Mouse (Mus musculus) T-helper 2 cell (primary cell): ENCODE data around the gene 4933427I04Rik.

ENCODE experiments used
- in situ Hi-C: fragments of 300-600 bp; cut with MboI, MseI; formaldehyde crosslinking; loops from one replicate; pipeline ENCODE4 v1.15.1; 2025; ENCODE audit warnings: high pct_unique_total_duplicates

Gene 4933427I04Rik

GRCm38 (mm10) chr4:123859379-123859778 lies at the start of gene 4933427I04Rik:
Gene 4933427I04Rik (plus strand): TSS chr4:123859679.
- in situ Hi-C loops: no loop called here

GRCm38 (mm10) chr4:123810475-123811295 lies 48.8 kb upstream of the 4933427I04Rik start:
- in situ Hi-C loops: no loop called here

- in situ Hi-C loops: no loop called here
Observed at GRCm38 (mm10) chr4:123812525-123812924, 47.0 kb upstream of the 4933427I04Rik start.

- in situ Hi-C loops: no loop called here
Observed at GRCm38 (mm10) chr4:123814030-123814501, 45.4 kb upstream of the 4933427I04Rik start.

- in situ Hi-C loops: no loop called here
Observed at GRCm38 (mm10) chr4:123819093-123819610, 40.3 kb upstream of the 4933427I04Rik start.

DNA sequence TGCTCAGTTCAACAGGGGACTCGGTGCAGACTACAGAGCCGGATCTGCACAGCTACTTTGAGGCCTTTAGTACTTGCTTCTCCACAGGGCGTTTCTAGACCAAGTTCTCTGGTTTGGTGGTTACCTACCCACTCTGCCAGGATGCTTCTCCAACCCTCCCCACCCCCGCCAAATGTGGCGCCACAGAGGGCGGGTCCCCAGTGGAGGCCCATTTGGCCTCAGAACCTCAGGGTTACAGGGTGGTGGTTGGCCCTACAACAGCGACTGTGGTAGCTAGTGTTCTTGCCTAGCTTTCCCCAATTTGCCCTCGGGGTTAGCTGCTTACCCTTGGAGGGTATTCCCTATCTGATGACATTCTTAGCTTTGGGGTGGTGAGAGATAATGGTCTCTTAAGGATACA lies 17.4 kb upstream of the 4933427I04Rik start:
- in situ Hi-C loops: no loop called here

DNA sequence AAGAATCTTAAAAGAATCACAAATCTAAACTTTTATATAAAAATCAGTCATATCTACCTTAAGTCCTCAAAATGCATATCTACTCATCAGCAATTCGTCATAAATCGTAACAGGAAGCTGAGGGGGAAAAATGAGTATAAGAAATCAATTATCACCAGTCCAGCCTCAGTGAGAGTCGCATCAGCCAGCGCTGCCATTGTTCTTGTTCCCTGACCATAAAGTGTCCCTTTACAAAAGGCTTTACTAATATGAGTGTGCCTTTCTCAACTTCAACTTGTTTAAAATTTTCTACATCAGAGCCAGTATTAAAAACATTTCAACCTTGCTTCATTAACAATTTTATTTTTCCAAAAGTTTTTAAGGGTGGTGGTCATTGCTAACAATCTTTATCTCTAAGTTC lies 2.6 kb upstream of the 4933427I04Rik start:
- in situ Hi-C loops: no loop called here

GRCm38 (mm10) chr4:123858090-123858489 lies 1.4 kb upstream of the 4933427I04Rik start:
- in situ Hi-C loops: no loop called here

- in situ Hi-C loops: no loop called here
Observed at GRCm38 (mm10) chr4:123859803-123860202, 324 bp downstream of the 4933427I04Rik start.

DNA sequence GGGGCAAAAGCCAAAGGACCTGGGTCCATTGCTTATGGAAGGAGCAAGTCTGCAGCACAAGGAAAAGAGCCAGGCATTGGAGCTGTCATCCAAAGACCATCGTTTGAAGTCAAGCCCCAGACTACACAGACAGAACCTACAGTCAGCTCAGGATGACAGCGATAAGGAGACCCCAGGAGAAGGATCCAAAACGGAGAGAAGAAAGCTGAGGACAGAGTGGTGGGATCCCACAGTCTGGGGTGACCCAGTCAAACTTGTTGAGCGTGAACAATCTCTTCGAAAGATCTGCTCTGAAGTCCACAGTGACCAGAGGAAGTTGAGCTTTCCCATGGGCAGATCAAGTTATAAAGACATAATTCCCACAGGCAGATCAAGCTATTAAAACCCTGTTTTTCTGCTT lies 1.1 kb downstream of the 4933427I04Rik start:
- in situ Hi-C loops: no loop called here

GRCm38 (mm10) chr4:123893726-123894125 lies 34.2 kb downstream of the 4933427I04Rik start:
- in situ Hi-C loops: no loop called here

- in situ Hi-C loops: no loop called here
Observed at GRCm38 (mm10) chr4:123894295-123894694, 34.8 kb downstream of the 4933427I04Rik start.

GRCm38 (mm10) chr4:123898696-123899095 lies 39.2 kb downstream of the 4933427I04Rik start:
- in situ Hi-C loops: no loop called here

DNA sequence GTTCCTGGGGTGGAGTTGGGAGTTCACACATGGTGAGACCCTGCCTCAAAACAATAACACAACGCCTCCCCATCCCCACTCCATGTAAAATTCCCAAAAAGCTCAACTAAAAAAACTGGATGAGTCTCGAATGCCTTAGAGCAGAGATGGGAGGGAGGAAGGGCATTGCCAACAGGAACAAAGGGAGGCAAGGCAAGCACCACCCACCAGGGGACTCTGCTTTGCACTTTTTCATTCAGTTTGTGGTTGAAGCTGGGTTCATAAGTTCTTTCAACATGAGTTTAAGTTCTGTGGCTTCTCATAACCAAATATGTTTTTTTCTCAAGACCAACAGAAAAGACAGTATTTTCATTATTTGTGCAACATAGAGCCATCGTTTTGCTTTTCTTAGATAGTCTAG lies 44.0 kb downstream of the 4933427I04Rik start:
- in situ Hi-C loops: loop anchor here (10.0 to 25.0 kb wide), 2 partner anchors 509 to 1066 kb away; partner anchors contain the start of gene Ppt1

GRCm38 (mm10) chr4:123904333-123905125 lies 45.0 kb downstream of the 4933427I04Rik start, which contains the start of gene Mycbp:
Gene Mycbp (plus strand): TSS chr4:123904832.
- in situ Hi-C loops: loop anchor here (10.0 to 25.0 kb wide), 2 partner anchors 510 to 1067 kb away; partner anchors contain the start of gene Ppt1

- in situ Hi-C loops: loop anchor here (10.0 to 25.0 kb wide), 2 partner anchors 510 to 1068 kb away; partner anchors contain the start of gene Ppt1
Observed at GRCm38 (mm10) chr4:123905126-123905668, 45.7 kb downstream of the 4933427I04Rik start.

- in situ Hi-C loops: loop anchor here (25.0 kb wide), 1 partner anchor 1074 kb away; the partner anchor contains the start of gene Ppt1
Observed at GRCm38 (mm10) chr4:123911503-123911902, 52.0 kb downstream of the 4933427I04Rik start.

GRCm38 (mm10) chr4:123912431-123912830 lies 53.0 kb downstream of the 4933427I04Rik start:
- in situ Hi-C loops: loop anchor here (25.0 kb wide), 1 partner anchor 1075 kb away; the partner anchor contains the start of gene Ppt1
